Mouse (Mus musculus) hindbrain, embryonic 11.5 days (tissue): ENCODE results near the gene Vps11. TPM values are rescaled to one million over a fixed set of nuclear protein-coding genes. Genes with fewer than 3 reads are reported as not detected.

ENCODE experiments used
- ATAC-seq: fragments of 200-750 bp; cut with Nextera tagmentation; 2 replicates; pipeline ENCODE4 v1.8.0; 2017; ENCODE audit warnings: mild to moderate bottlenecking, moderate TSS enrichment, moderate library complexity; ENCODE audit not compliant: low FRiP score
- DNase-seq: peaks from one replicate; pipeline ENCODE4 v3.0.0-alpha.2; 2015; ENCODE audit warnings: low spot score
- H3K27ac ChIP-seq: fragments of 300-500 bp; sonication (generic); 2 replicates; pipeline ENCODE4 v1.5.1; 2014; ENCODE audit warnings: mild to moderate bottlenecking, low read depth, low read length
- H3K27me3 ChIP-seq: fragments of 300-500 bp; sonication (generic); 2 replicates; pipeline ENCODE4 v1.6.1; 2014; ENCODE audit warnings: mild to moderate bottlenecking, low read length, moderate library complexity, mixed read lengths; ENCODE audit not compliant: control insufficient read depth, insufficient read depth
- H3K36me3 ChIP-seq: fragments of 300-500 bp; sonication (generic); 2 replicates; pipeline ENCODE4 v1.6.1; 2014; ENCODE audit warnings: mild to moderate bottlenecking, low read length, moderate library complexity, mixed read lengths; ENCODE audit not compliant: control insufficient read depth, insufficient read depth
- H3K4me1 ChIP-seq: fragments of 300-500 bp; sonication (generic); replicated peaks from 2 replicates; pipeline ENCODE4 v1.6.1; 2014; ENCODE audit warnings: low read length, mixed read lengths; ENCODE audit not compliant: control insufficient read depth, insufficient read depth
- H3K4me2 ChIP-seq: fragments of 300-500 bp; sonication (generic); replicated peaks from 2 replicates; pipeline ENCODE4 v1.6.1; 2014; ENCODE audit warnings: mild to moderate bottlenecking, low read depth, low read length
- H3K4me3 ChIP-seq: fragments of 300-500 bp; sonication (generic); 2 replicates; pipeline ENCODE4 v1.5.1; 2014; ENCODE audit warnings: low read depth, low read length
- H3K9ac ChIP-seq: fragments of 300-500 bp; sonication (generic); 2 replicates; pipeline ENCODE4 v1.6.1; 2014; ENCODE audit warnings: low read depth, low read length
- H3K9me3 ChIP-seq: fragments of 300-500 bp; sonication (generic); 2 replicates; pipeline ENCODE4 v1.6.1; 2016; ENCODE audit warnings: low read length; ENCODE audit not compliant: control insufficient read depth
- WGBS: fragments of 180-500 bp; shearing (Covaris S2); extraction: QIAGEN DNeasy Blood & Tissue Kit; methylation state at CpG from one replicate; pipeline ENCODE4 v1.1.7; 2014; 5-methylcytosine and 5-hydroxymethylcytosine counted together
- polyA plus RNA-seq: library from polyadenylated mRNA; unstranded; fragments of >200 nt; fragmentation: Nextera tagmentation; extraction: Ambion mirVana; gene quantifications from 2 replicates; pipeline ENCODE4 v1.2.1, GENCODE M21; 2014

Vps11 gene
- polyA plus RNA-seq, 1 experiment from 2014 or later = 23.4 TPM

DNA sequence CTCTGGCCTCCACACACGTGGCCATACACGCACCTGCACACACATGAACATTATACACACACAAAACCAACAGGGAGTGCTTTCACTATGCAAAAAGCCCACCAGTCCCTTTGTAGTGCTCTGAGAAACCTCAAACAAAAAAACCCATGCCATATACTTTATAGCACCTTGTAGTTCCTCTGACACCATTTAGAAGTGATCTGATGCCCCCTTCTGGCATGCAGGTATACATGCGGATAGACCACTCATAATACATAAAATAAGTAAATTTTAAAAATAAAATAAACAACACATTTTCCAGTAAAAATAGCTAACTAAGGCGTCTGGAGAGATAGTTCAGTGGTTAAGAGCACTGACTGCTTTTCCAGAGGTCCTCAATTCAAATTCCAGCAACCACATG, 4.3 kb downstream of the Vps11 start:
- ATAC-seq (no peak), DNase-seq (peak; percentile 31)
- Histone ChIP-seq H3K4me1 (no peaks in the 10 kb centered on the region), H3K9me3 (no peaks in the 10 kb centered on the region), H3K9ac (no peak overlapping the region), H3K4me3 (no peak overlapping the region), H3K27me3 (no peaks in the 10 kb centered on the region), H3K4me2 (no peak overlapping the region), H3K36me3 (peaks cover 30% of the 10 kb centered on the region), H3K27ac (no peak overlapping the region)
- 72% methylated on average over 4 of the region's 4 CpGs for WGBS

DNA sequence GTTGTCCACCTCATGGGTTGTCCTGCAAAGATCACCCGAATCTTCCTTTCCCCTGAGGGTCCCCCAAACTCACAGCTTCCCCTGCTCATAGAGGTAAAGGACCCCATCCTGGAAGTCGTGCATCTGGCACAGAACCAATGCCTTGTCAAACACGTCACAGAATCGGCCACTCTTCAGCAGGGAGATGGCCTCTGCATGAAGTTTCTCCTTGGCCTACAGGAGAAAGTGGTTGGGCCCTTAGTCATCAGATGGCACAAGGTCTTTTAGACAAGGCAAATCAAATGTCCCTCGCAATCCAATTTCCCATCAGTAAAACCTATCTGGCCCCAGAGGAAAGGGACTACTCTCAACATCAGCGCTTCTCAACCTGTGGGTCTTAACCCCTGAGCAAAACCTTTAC, 8.3 kb downstream of the Vps11 start:
- Histone ChIP-seq H3K9ac (no peak overlapping the region), H3K4me3 (no peak overlapping the region), H3K4me2 (no peak overlapping the region), H3K4me1 (no peaks in the 10 kb centered on the region), H3K9me3 (no peaks in the 10 kb centered on the region), H3K27me3 (no peaks in the 10 kb centered on the region), H3K36me3 (peaks cover 38% of the 10 kb centered on the region), H3K27ac (no peak overlapping the region)
- 95% methylated on average over 6 of the region's 6 CpGs for WGBS
- ATAC-seq (no peak), DNase-seq (no peak)

DNA sequence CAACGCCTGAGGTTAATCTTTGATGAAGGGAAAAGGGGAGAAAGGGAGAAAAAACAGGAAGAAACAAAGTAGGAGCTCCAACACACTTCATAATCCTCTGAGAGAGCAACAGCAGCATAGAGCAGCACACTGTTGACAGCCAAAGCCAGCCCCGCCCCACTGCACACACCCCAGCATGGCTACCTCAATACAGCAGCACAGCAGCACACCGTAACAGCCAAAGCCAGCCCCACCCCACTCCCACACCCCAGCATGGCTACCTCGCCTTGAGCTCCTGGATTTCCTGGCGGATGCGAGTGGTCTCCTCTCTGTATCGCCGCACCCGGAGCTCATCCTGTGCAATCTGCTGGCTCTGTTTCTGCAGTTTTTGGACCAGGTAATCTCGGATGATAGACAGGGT, 9.1 kb downstream of the Vps11 start:
- H3K36me3 ChIP-seq = peaks cover 35% of the 10 kb centered on the region
- no peak overlapping the region for H3K9ac ChIP-seq
- 93% methylated on average over 10 of the region's 10 CpGs for WGBS
- no peaks in the 10 kb centered on the region for H3K4me1 ChIP-seq
- no peaks in the 10 kb centered on the region for H3K9me3 ChIP-seq
- ATAC-seq (no peak), DNase-seq (no peak)
- no peaks in the 10 kb centered on the region for H3K27me3 ChIP-seq
- no peak overlapping the region for H3K4me3 ChIP-seq
- H3K4me2 ChIP-seq = no peak overlapping the region
- no peak overlapping the region for H3K27ac ChIP-seq

DNA sequence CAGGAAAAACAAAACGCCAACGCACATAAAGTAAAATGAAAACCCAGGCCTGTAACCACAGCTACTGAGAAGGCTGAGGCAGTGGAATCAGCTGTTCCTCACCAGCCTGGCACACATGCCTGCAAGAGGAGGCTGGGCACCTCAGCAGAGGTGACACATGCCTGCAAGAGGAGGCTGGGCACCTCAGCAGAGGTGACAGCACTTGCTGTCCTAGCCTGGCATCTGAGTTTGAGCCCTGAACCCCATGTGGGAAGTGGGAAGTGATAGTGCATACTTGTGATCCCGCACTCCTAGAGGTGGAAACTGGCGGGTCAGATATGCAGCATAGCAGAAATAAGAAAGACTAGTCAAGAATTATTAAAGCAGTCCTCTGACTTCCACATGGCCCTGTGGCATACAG, 10.1 kb downstream of the Vps11 start:
- WGBS = 92% methylated on average over 4 of the region's 4 CpGs
- ATAC-seq (no peak), DNase-seq (no peak)
- Histone ChIP-seq H3K36me3 (peaks cover 34% of the 10 kb centered on the region), H3K9me3 (no peaks in the 10 kb centered on the region), H3K9ac (no peak overlapping the region), H3K4me3 (no peak overlapping the region), H3K27ac (no peak overlapping the region), H3K4me1 (no peaks in the 10 kb centered on the region), H3K4me2 (no peak overlapping the region), H3K27me3 (no peaks in the 10 kb centered on the region)

DNA sequence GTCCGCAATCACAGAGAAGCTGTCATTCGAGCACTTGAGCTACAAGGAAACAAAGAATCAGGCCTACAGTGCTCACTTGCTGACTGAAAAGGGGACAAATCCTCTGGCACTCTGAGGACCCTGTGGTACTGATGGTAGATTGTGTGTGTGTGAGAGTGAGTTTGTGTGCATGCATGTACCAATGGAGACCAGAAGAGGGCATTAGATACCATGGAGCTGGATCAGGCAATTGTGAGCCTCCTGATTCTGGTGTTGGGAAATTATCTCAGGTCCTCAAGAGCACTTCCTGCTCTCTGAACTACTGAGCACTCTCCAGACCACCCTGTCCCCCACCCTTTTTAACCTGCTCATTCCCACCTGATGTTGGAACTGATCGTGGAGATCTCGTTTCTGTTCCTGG, 12.9 kb downstream of the Vps11 start:
- over 99% methylated on average over 4 of the region's 4 CpGs for WGBS
- H3K4me1 ChIP-seq = no peaks in the 10 kb centered on the region
- H3K27me3 ChIP-seq = no peaks in the 10 kb centered on the region
- no peak overlapping the region for H3K4me2 ChIP-seq
- H3K4me3 ChIP-seq = no peak overlapping the region
- no peak overlapping the region for H3K27ac ChIP-seq
- no peak for DNase-seq
- peaks cover 24% of the 10 kb centered on the region for H3K36me3 ChIP-seq
- H3K9me3 ChIP-seq = no peaks in the 10 kb centered on the region
- ATAC-seq = no peak
- H3K9ac ChIP-seq = no peak overlapping the region

DNA sequence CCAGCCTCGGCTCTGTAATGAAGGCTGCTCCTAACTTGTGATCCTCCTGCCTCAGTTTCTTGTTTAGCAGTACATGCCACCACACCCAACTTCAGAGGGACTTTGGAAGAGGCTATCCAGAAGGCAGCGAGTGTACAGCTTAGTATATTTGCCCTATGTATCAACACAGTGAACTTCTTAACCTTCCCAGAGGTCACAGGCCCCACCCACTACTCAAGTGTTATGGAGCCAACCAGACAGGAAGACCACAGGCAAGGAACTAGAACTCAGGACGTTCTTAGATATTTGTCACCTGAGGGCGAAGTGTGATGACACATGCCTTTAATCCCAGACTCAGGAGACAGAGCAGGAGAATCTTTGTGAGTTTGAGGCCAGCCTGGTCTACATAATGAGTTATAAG, 13.8 kb downstream of the Vps11 start:
- DNase-seq = no peak
- H3K27ac ChIP-seq = no peak overlapping the region
- H3K9ac ChIP-seq = no peak overlapping the region
- no peaks in the 10 kb centered on the region for H3K27me3 ChIP-seq
- H3K36me3 ChIP-seq = peaks cover 17% of the 10 kb centered on the region
- no peak for ATAC-seq
- H3K4me3 ChIP-seq = no peak overlapping the region
- 93% methylated on average over 4 of the region's 4 CpGs for whole genome bisulfite sequencing
- H3K4me2 ChIP-seq = no peak overlapping the region
- H3K9me3 ChIP-seq = no peaks in the 10 kb centered on the region
- H3K4me1 ChIP-seq = peaks cover 4% of the 10 kb centered on the region; the same call in 1 of the 2 replicates

DNA sequence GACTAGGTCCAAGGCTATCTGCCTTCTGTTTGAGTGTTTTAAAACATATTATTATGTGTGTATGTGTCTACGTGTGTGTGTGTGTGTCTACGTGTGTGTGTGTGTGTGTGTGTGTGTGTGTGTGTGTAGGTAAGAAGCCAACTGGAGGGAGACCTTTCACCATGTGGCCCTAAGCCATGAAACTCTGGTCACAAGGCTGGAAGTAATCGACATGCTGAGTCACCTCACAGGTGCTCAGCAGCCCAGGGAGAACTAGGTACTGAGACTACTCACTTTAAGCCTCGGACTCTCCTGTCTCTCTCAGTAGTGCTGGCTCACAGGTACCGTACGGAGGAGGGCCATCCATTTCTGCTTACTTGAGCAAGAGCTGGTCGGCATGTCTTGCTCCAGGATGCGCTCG, 14.3 kb downstream of the Vps11 start:
- DNase-seq = no peak
- Histone ChIP-seq H3K27me3 (no peaks in the 10 kb centered on the region), H3K4me2 (no peak overlapping the region), H3K27ac (no peak overlapping the region), H3K9ac (no peak overlapping the region), H3K36me3 (peaks cover 16% of the 10 kb centered on the region), H3K4me1 (peaks cover 4% of the 10 kb centered on the region; the same call in 1 of the 2 replicates), H3K4me3 (no peak overlapping the region), H3K9me3 (no peaks in the 10 kb centered on the region)
- 94% methylated on average over 9 of the region's 9 CpGs for WGBS
- ATAC-seq = no peak

DNA sequence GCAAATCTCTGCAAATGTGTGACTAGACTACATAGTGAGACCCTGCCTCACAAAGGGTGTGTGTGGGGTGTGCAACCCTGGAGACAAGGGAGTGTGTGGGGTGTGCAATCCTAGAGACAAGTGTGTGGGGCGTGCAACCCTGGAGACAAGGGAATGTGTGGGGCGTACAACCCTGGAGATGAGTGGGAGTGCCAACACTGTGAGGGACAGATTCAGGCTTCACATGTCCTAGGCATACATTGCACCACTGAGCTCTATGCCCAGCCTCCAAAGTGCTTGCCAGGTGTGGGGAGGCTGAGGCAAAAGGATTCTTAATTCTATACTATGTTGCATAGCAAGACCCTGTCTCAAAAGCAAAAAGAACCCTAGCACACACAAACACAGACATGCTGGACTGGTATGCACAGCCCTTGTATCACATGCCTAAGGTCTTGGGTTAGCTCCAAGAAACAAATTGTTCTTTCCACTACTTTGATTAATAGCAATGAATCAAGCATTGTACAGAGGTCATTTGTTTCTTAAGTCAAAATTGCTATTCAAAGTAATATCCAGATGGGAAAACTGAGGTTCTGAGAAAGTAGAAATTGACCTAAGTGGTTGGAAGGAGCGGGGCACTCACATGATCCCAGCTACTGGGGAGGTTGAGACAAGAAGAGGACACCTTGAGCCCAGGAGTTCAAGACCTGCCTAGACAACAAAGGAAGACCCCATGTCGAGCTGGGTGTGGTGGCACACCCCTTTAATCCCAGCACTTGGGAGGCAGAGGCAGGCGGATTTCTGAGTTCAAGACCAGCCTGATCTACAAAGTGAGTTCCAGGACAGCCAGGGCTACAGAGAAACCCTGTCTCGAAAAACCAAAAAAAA, 15.7 kb downstream of the Vps11 start:
- ATAC-seq (no peak), DNase-seq (no peak)
- no peak overlapping the region for H3K4me3 ChIP-seq
- no peaks in the 10 kb centered on the region for H3K27me3 ChIP-seq
- H3K9ac ChIP-seq = no peak overlapping the region
- peaks cover 4% of the 10 kb centered on the region; the same call in 1 of the 2 replicates for H3K4me1 ChIP-seq
- H3K27ac ChIP-seq = no peak overlapping the region
- no peak overlapping the region for H3K4me2 ChIP-seq
- WGBS = 92% methylated on average over 5 of the region's 6 CpGs
- peaks cover 14% of the 10 kb centered on the region for H3K36me3 ChIP-seq
- H3K9me3 ChIP-seq = no peaks in the 10 kb centered on the region

DNA sequence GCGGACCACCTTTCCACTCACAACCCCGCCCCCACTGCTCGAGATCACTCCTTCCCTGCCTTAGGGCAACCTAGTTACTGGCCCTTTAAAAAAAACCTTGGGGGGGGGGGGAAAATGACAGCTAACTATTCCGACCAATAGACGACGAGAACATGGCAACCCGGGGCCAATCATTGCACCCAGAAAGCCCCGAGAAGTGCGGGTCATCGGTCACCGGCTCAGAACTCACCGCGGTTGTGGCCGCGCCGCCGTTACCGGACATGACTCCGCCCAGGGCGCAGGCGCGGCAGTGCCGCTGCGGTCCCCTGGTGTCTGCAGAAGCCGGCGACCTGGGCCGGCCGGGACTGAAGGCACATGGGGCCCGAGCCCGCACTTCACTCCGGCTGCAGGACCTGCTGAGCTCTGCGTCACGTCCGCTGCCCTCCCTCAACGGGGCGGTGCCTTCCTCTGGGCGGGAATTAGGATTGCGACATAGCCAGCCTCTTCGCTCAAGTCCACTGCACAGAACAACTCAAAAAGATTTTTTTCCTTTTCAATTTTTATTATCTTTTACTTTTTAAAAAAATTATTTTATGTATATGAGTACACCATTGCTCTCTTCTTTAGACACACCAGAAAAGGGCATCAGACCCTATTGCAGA, 17.6 kb downstream of the Vps11 start, which contains the start of gene Hmbs:
Gene Hmbs (minus strand): TSS at position 448 of the 641 bp plus-strand sequence.
- ATAC-seq (peak; percentile 97), DNase-seq (peak; percentile 91)
- H3K4me3 ChIP-seq = peak within 1 kb of the TSS; percentile 75
- H3K4me2 ChIP-seq = peak within 1 kb of the TSS; percentile 45
- under 1% methylated on average over 39 of the region's 39 CpGs for WGBS
- peak within 1 kb of the TSS; percentile 98 for H3K27ac ChIP-seq
- H3K9ac ChIP-seq = peak within 1 kb of the TSS; percentile 78
- H3K36me3 ChIP-seq = peaks cover 9% of the 10 kb centered on the region
- H3K4me1 ChIP-seq = peaks cover 4% of the 10 kb centered on the region; the same call in 1 of the 2 replicates
- H3K27me3 ChIP-seq = no peaks in the 10 kb centered on the region
- H3K9me3 ChIP-seq = no peaks in the 10 kb centered on the region
